Comparison of ENCODE assay signal across 8 mouse cellular contexts in genomic region chr5:137600619-137601364, GRCm38 (mm10). TPM values are rescaled to one million over a fixed set of nuclear protein-coding genes. Genes with fewer than 3 reads are reported as not detected.
DNase-seq lines count a peak whose midpoint lies in the region; ATAC-seq and TF ChIP-seq lines count a peak whose summit lies in the region.

Gene Mospd3 (minus strand): TSS chr5:137601058.

- peak within 1 kb of the TSS; percentile 90 for H3K4me3 ChIP-seq in E14TG2a.4 (replicated peaks; ENCODE audit: low read length)
- peak within 1 kb of the TSS; percentile 71 for H3K4me3 ChIP-seq in forebrain, embryonic 12.5 days (replicated peaks)
- peak within 1 kb of the TSS; percentile 68 for H3K4me3 ChIP-seq in heart, postnatal 0 days (ENCODE audit: low read depth, low read length)
- peak within 1 kb of the TSS; percentile 81 for H3K4me3 ChIP-seq in liver, embryonic 16.5 days (ENCODE audit: low read depth, low read length)
- H3K4me3 ChIP-seq in neural tube, embryonic 13.5 days = peak within 1 kb of the TSS; percentile 69
- peak within 1 kb of the TSS; percentile 96 for H3K4me3 ChIP-seq in testis, adult 2 months (ENCODE audit: control insufficient read depth, low read depth, low read length)

- H3K4me1 ChIP-seq in E14TG2a.4 (replicated peaks; ENCODE audit: low read depth, low read length) = peaks cover 63% of the 10 kb centered on the region
- peaks cover 37% of the 10 kb centered on the region for H3K4me1 ChIP-seq in forebrain, embryonic 12.5 days
- H3K4me1 ChIP-seq in heart, postnatal 0 days (ENCODE audit: control insufficient read depth, insufficient read depth) = peaks cover 13% of the 10 kb centered on the region; the same call in 1 of the 2 replicates
- H3K4me1 ChIP-seq in liver, embryonic 16.5 days (ENCODE audit: control insufficient read depth, low read depth, low read length) = peaks cover 43% of the 10 kb centered on the region
- peaks cover 45% of the 10 kb centered on the region for H3K4me1 ChIP-seq in neural tube, embryonic 13.5 days (replicated peaks)
- H3K4me1 ChIP-seq in testis, adult 2 months (ENCODE audit: control insufficient read depth, insufficient read depth, low read length) = peaks cover 15% of the 10 kb centered on the region

- peaks cover 39% of the 10 kb centered on the region for H3K36me3 ChIP-seq in E14TG2a.4 (ENCODE audit: insufficient read depth, low read length)
- H3K36me3 ChIP-seq in forebrain, embryonic 12.5 days (replicated peaks) = no peaks in the 10 kb centered on the region
- H3K36me3 ChIP-seq in heart, postnatal 0 days (replicated peaks; ENCODE audit: control insufficient read depth, insufficient read depth, low read length) = peaks cover 19% of the 10 kb centered on the region
- no peaks in the 10 kb centered on the region for H3K36me3 ChIP-seq in liver, embryonic 16.5 days (ENCODE audit: control insufficient read depth, insufficient read depth)
- peaks cover 17% of the 10 kb centered on the region for H3K36me3 ChIP-seq in neural tube, embryonic 13.5 days
- H3K36me3 ChIP-seq in testis, adult 2 months (ENCODE audit: control insufficient read depth, insufficient read depth, low read length) = no peaks in the 10 kb centered on the region

- peak within 1 kb of the TSS; percentile 96 for H3K4me2 ChIP-seq in forebrain, embryonic 12.5 days
- peak within 1 kb of the TSS; percentile 92 for H3K4me2 ChIP-seq in heart, postnatal 0 days (ENCODE audit: low read depth, low read length)
- peak within 1 kb of the TSS; percentile 99 for H3K4me2 ChIP-seq in liver, embryonic 16.5 days (ENCODE audit: low read depth, low read length)
- peak within 1 kb of the TSS; percentile 90 for H3K4me2 ChIP-seq in neural tube, embryonic 13.5 days

- peak; percentile 98 for DNase-seq in c-Kit-positive CD71-positive TER-119-positive erythroid progenitor cells, embryonic 14.5 days (ENCODE audit: low spot score)
- peak; percentile 99 for DNase-seq in heart, postnatal 0 days (ENCODE audit: low spot score)
- peak; percentile 98 for DNase-seq in kidney, postnatal 4 days

- peak; percentile 95 for ATAC-seq in forebrain, embryonic 12.5 days (ENCODE audit: low FRiP score)
- ATAC-seq in heart, postnatal 0 days (ENCODE audit: insufficient read depth, low read depth) = peak; percentile 95
- ATAC-seq in liver, embryonic 16.5 days (ENCODE audit: low read depth) = peak; percentile 93
- peak; percentile 95 for ATAC-seq in neural tube, embryonic 13.5 days (ENCODE audit: low read depth)

- TF ChIP-seq CTCF in E14TG2a.4 (conservative IDR thresholded peaks at IDR 0.05; ENCODE audit: low read length) = no peak
- no peak for TF ChIP-seq CTCF in heart, postnatal 0 days (IDR thresholded peaks at IDR 0.05; ENCODE audit: low read depth)
- no peak for TF ChIP-seq CTCF in testis, adult 2 months (IDR thresholded peaks at IDR 0.05; ENCODE audit: control insufficient read depth, insufficient read depth, insufficient replicate concordance, low read depth, low read length)

- no peak; the same call in 1 of the 2 replicates for TF ChIP-seq EP300 in heart, postnatal 0 days (IDR thresholded peaks at IDR 0.05; ENCODE audit: low read depth)

- TF ChIP-seq POLR2A in testis, adult 2 months (IDR thresholded peaks at IDR 0.05; ENCODE audit: control insufficient read depth, low read depth, low read length) = no peak; the same call in none of the 2 replicates

- H3K27me3 ChIP-seq in E14TG2a.4 (ENCODE audit: insufficient read depth, low read length) = no peaks in the 10 kb centered on the region
- H3K27me3 ChIP-seq in forebrain, embryonic 12.5 days = no peaks in the 10 kb centered on the region
- H3K27me3 ChIP-seq in heart, postnatal 0 days (ENCODE audit: control insufficient read depth, insufficient read depth, low read length) = no peaks in the 10 kb centered on the region
- no peaks in the 10 kb centered on the region for H3K27me3 ChIP-seq in liver, embryonic 16.5 days (ENCODE audit: control insufficient read depth, insufficient read depth, low read depth, low read length)
- H3K27me3 ChIP-seq in neural tube, embryonic 13.5 days = no peaks in the 10 kb centered on the region
- no peaks in the 10 kb centered on the region for H3K27me3 ChIP-seq in testis, adult 2 months (ENCODE audit: control insufficient read depth, insufficient read depth, low read length)

- H3K9ac ChIP-seq in forebrain, embryonic 12.5 days = peak within 1 kb of the TSS; percentile 86
- H3K9ac ChIP-seq in heart, postnatal 0 days (replicated peaks; ENCODE audit: low read depth, low read length) = peak within 1 kb of the TSS; percentile 74
- peak within 1 kb of the TSS; percentile 91 for H3K9ac ChIP-seq in liver, embryonic 16.5 days (ENCODE audit: low read depth, low read length)
- peak within 1 kb of the TSS; percentile 94 for H3K9ac ChIP-seq in neural tube, embryonic 13.5 days

- under 1% methylated on average over 41 of the region's 41 CpGs for WGBS in forebrain, embryonic 12.5 days
- WGBS in heart, postnatal 0 days = under 1% methylated on average over 41 of the region's 41 CpGs
- under 1% methylated on average over 41 of the region's 41 CpGs for WGBS in liver, embryonic 16.5 days (ENCODE audit: insufficient replicate concordance)
- under 1% methylated on average over 41 of the region's 41 CpGs for WGBS in neural tube, embryonic 13.5 days

- H3K9me3 ChIP-seq in E14TG2a.4 (ENCODE audit: low read length) = no peaks in the 10 kb centered on the region
- H3K9me3 ChIP-seq in forebrain, embryonic 12.5 days = no peaks in the 10 kb centered on the region
- no peaks in the 10 kb centered on the region for H3K9me3 ChIP-seq in heart, postnatal 0 days (replicated peaks; ENCODE audit: control insufficient read depth, low read length)
- H3K9me3 ChIP-seq in liver, embryonic 16.5 days (replicated peaks; ENCODE audit: control insufficient read depth, low read length) = no peaks in the 10 kb centered on the region
- no peaks in the 10 kb centered on the region for H3K9me3 ChIP-seq in neural tube, embryonic 13.5 days

- H3K27ac ChIP-seq in forebrain, embryonic 12.5 days = peak within 1 kb of the TSS; percentile 81
- peak within 1 kb of the TSS; percentile 90 for H3K27ac ChIP-seq in heart, postnatal 0 days (ENCODE audit: low read depth)
- peak within 1 kb of the TSS; percentile 91 for H3K27ac ChIP-seq in liver, embryonic 16.5 days (ENCODE audit: low read length)
- peak within 1 kb of the TSS; percentile 77 for H3K27ac ChIP-seq in neural tube, embryonic 13.5 days (replicated peaks)
- peak within 1 kb of the TSS; percentile 99 for H3K27ac ChIP-seq in testis, adult 2 months (ENCODE audit: control insufficient read depth, insufficient read depth, low read depth, low read length)

RNA-seq across cellular contexts. Expression of gene Mospd3, which starts in this region (rescaled TPM):
- 25.7 and 29.0 TPM in 2 replicates for polyA plus RNA-seq in forebrain, embryonic 12.5 days (2016; fragmentation: Nextera tagmentation; extraction: Ambion mirVana)
- 9.3 TPM in 1 of 2 replicates, not detected in the other for total RNA-seq in heart, postnatal 0 days (2014; rRNA removed; ENCODE audit: low replicate concordance)
- 18.3 and 19.7 TPM in 2 replicates for polyA plus RNA-seq in heart, postnatal 0 days (2015; fragmentation: Nextera tagmentation; extraction: Ambion mirVana)
- 21.3 and 23.1 TPM in 2 replicates for polyA plus RNA-seq in liver, embryonic 16.5 days (2015; fragmentation: Nextera tagmentation; extraction: Ambion mirVana)
- polyA plus RNA-seq in neural tube, embryonic 13.5 days (2015; fragmentation: Nextera tagmentation; extraction: Ambion mirVana) = 50.0 and 58.1 TPM in 2 replicates
- polyA plus RNA-seq in testis, adult 2 months (2012; rRNA removed) = 43.0 and 45.2 TPM in 2 replicates

Comparison
In these comparisons a context has a peak if more than half of its experiments do, and no peak if none do; other contexts are left out.
1. Peak in every context shown above with its lines: DNase-seq, ATAC-seq, H3K4me3 ChIP-seq and H3K27ac ChIP-seq.